In the genomic region with DNA sequence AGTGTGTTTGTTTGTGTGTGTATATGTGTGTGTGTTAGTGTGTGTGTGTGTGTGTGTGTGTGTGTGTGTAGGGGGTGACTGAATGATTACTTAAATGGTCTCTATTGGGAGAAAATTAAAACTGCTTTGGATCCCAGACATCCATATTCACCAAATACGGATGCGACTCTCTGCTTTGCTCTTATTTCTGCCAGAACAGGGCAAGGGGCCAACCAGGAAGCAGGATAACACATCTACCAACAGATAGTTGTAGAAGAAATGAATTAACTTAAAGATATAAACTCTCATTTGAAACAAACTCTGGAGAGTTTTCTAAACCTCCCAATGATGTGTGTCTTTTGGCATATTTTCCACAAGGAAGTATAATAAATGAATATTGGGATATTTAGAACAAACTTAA, we compare ENCODE assay signal across 32 mouse cellular contexts. TPM values are rescaled to one million over a fixed set of nuclear protein-coding genes. Genes with fewer than 3 reads are reported as not detected.
"Had no signal": no experiment of that assay in that cellular context is flagged by ENCODE, and none has a peak within 500 bp of the region (broad histone marks: within the 10 kb centered on the region; RNA-seq: fewer than 3 reads in every experiment).

No protein-coding gene starts in this region.

- H3K4me1 ChIP-seq: limb, embryonic 10.5 days; limb, embryonic 12.5 days; limb, embryonic 13.5 days; limb, embryonic 15.5 days; liver, embryonic 13.5 days; lung, embryonic 15.5 days; megakaryocyte, embryonic 14.5 days; midbrain, embryonic 12.5 days; midbrain, embryonic 13.5 days; midbrain, embryonic 15.5 days; neural tube, embryonic 12.5 days; neural tube, embryonic 13.5 days had no signal

- H3K36me3 ChIP-seq: limb, embryonic 10.5 days; limb, embryonic 12.5 days; limb, embryonic 13.5 days; limb, embryonic 15.5 days; liver, embryonic 13.5 days; liver, embryonic 15.5 days; lung, embryonic 15.5 days; midbrain, embryonic 10.5 days; midbrain, embryonic 12.5 days; midbrain, embryonic 13.5 days; midbrain, embryonic 15.5 days; neural tube, embryonic 12.5 days; neural tube, embryonic 13.5 days had no signal

- DNase-seq: left cerebral cortex, postnatal 4 days; liver, embryonic 13.5 days; lung, adult 18-20 months; lung, adult 2 months; lung, postnatal 10 days; lung, postnatal 14 days; lung, postnatal 36 days; midbrain, embryonic 14.5 days had no signal

- ATAC-seq: lung, postnatal 0 days; midbrain, embryonic 13.5 days; midbrain, embryonic 15.5 days; midbrain, embryonic 16.5 days had no signal

- H3K9me3 ChIP-seq: limb, embryonic 10.5 days; limb, embryonic 12.5 days; limb, embryonic 13.5 days; limb, embryonic 15.5 days; liver, embryonic 13.5 days; liver, embryonic 15.5 days; lung, embryonic 15.5 days; midbrain, embryonic 10.5 days; midbrain, embryonic 12.5 days; midbrain, embryonic 13.5 days; midbrain, embryonic 15.5 days; neural tube, embryonic 12.5 days; neural tube, embryonic 13.5 days had no signal

- H3K4me3 ChIP-seq: left cerebral cortex, adult 2 months; limb, embryonic 10.5 days; limb, embryonic 12.5 days; limb, embryonic 13.5 days; limb, embryonic 15.5 days; liver, embryonic 13.5 days; liver, embryonic 15.5 days; lung, embryonic 15.5 days; megakaryocyte, embryonic 14.5 days; midbrain, embryonic 10.5 days; midbrain, embryonic 12.5 days; midbrain, embryonic 13.5 days; midbrain, embryonic 15.5 days; myocyte; neural tube, embryonic 12.5 days; neural tube, embryonic 13.5 days had no signal

- H3K9ac ChIP-seq: limb, embryonic 12.5 days; limb, embryonic 13.5 days; limb, embryonic 15.5 days; liver, embryonic 13.5 days; liver, embryonic 14.5 days; liver, embryonic 15.5 days; lung, embryonic 15.5 days; midbrain, embryonic 12.5 days; midbrain, embryonic 13.5 days; midbrain, embryonic 15.5 days; neural tube, embryonic 12.5 days; neural tube, embryonic 13.5 days had no signal

- H3K27me3 ChIP-seq: limb, embryonic 12.5 days; limb, embryonic 13.5 days; limb, embryonic 15.5 days; liver, embryonic 13.5 days; liver, embryonic 15.5 days; megakaryocyte, embryonic 14.5 days; midbrain, embryonic 13.5 days; midbrain, embryonic 15.5 days; neural tube, embryonic 12.5 days; neural tube, embryonic 13.5 days had no signal

- H3K27ac ChIP-seq: left cerebral cortex, adult 2 months; limb, embryonic 10.5 days; limb, embryonic 12.5 days; limb, embryonic 13.5 days; limb, embryonic 15.5 days; liver, embryonic 14.5 days; liver, embryonic 15.5 days; lung, embryonic 15.5 days; macrophage; midbrain, embryonic 10.5 days; midbrain, embryonic 12.5 days; midbrain, embryonic 13.5 days; midbrain, embryonic 15.5 days; neural tube, embryonic 12.5 days; neural tube, embryonic 13.5 days had no signal

- H3K4me2 ChIP-seq: limb, embryonic 12.5 days; limb, embryonic 13.5 days; limb, embryonic 15.5 days; liver, embryonic 13.5 days; liver, embryonic 15.5 days; lung, embryonic 15.5 days; midbrain, embryonic 11.5 days; midbrain, embryonic 12.5 days; midbrain, embryonic 13.5 days; midbrain, embryonic 15.5 days; neural tube, embryonic 12.5 days; neural tube, embryonic 13.5 days had no signal

RNA-seq across cellular contexts. Expression of gene Prox1, which starts 35.2 kb away (rescaled TPM):
- total RNA-seq: megakaryocyte progenitor cell, adult 5-6 weeks; megakaryocyte, adult 5-6 weeks; megakaryocyte-erythroid progenitor cell, adult 5-6 weeks; monocyte, adult 5-6 weeks had no signal
